Mouse (Mus musculus): Measurements from ENCODE around the gene Prkra.

DNA sequence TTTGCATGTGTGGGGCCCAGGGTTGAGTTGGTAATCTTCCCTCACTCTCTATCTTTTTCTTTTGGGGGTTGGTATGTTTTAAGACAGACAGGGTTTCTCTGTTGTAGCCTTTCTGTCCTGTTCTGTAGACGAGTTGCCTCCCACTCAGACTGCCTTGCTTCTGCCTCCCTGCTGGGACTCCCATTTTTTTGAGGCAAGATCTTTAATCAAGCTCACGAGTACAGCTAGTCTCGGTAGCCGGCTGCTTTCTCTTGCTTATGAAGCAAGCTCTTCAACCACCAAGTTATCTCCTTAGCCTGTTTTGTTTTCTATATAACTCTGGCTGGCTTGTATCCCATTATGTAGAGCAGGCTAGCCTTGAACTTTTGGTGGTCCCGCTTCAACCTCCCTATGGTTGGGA, 46.0 kb upstream of the Prkra start:
- TF ChIP-seq CTCF (IDR thresholded peaks at IDR 0.05; ENCODE audit: extremely low read depth, insufficient read depth, low read length) (no peak), POLR2A (IDR thresholded peaks at IDR 0.05; ENCODE audit: extremely low read depth, insufficient read depth, low read length) (no peak)
